Mouse (Mus musculus) 3134 (cell line): ENCODE measurements around the gene B3gnt3.
"Not testable (repeated sequence)": the region's sequence is repeated elsewhere in the genome, so short reads cannot be mapped to it uniquely, and the experiment has no call there.

Source experiments
- DNase-seq: peaks from one replicate; pipeline ENCODE4 v3.0.0-alpha.2; 2011; ENCODE audit warnings: low spot score; ENCODE audit not compliant: insufficient read length; ENCODE audit errors: extremely low read depth

The B3gnt3 gene

GRCm38 (mm10) chr8:71715531-71715930 lies 13.9 kb upstream of the B3gnt3 start:
- DNase-seq = no peak

- DNase-seq = no peak
These were observed 10.0 kb upstream of the B3gnt3 start for GRCm38 (mm10) chr8:71711574-71711973.

- no peak for DNase-seq
These were observed 8.3 kb upstream of the B3gnt3 start for GRCm38 (mm10) chr8:71709800-71710446.

- DNase-seq = no peak
These were observed 7.7 kb upstream of the B3gnt3 start for GRCm38 (mm10) chr8:71709134-71709799.

- DNase-seq = no peak
These were observed 6.3 kb upstream of the B3gnt3 start for GRCm38 (mm10) chr8:71707874-71708273.

- not testable (repeated sequence) for DNase-seq
These were observed 1.8 kb upstream of the B3gnt3 start for GRCm38 (mm10) chr8:71703400-71703799.

- DNase-seq = no peak
These were observed 1.3 kb upstream of the B3gnt3 start for GRCm38 (mm10) chr8:71702923-71703322.

- DNase-seq = no peak
These were observed 471 bp upstream of the B3gnt3 start for GRCm38 (mm10) chr8:71702087-71702432.

- no peak for DNase-seq
These were observed 908 bp downstream of the B3gnt3 start for GRCm38 (mm10) chr8:71700493-71701269.

GRCm38 (mm10) chr8:71695456-71695855 lies 6.1 kb downstream of the B3gnt3 start:
- not testable (repeated sequence) for DNase-seq

- no peak for DNase-seq
These were observed 8.2 kb downstream of the B3gnt3 start for GRCm38 (mm10) chr8:71693166-71694041.

GRCm38 (mm10) chr8:71692509-71692908 lies 9.1 kb downstream of the B3gnt3 start:
- DNase-seq = no peak

GRCm38 (mm10) chr8:71689028-71689427 lies 12.6 kb downstream of the B3gnt3 start, which contains the start of gene Insl3:
Gene Insl3 (plus strand): TSS chr8:71689214.
- no peak for DNase-seq

GRCm38 (mm10) chr8:71687616-71688015 lies 14.0 kb downstream of the B3gnt3 start:
- no peak for DNase-seq

GRCm38 (mm10) chr8:71686143-71686734 lies 15.3 kb downstream of the B3gnt3 start:
- DNase-seq = no peak

- no peak for DNase-seq
These were observed 16.0 kb downstream of the B3gnt3 start for GRCm38 (mm10) chr8:71685573-71685972.

- DNase-seq = no peak
These were observed 16.9 kb downstream of the B3gnt3 start for GRCm38 (mm10) chr8:71684701-71685100.

- no peak for DNase-seq
These were observed 18.8 kb downstream of the B3gnt3 start for GRCm38 (mm10) chr8:71682832-71683231.

GRCm38 (mm10) chr8:71681369-71681915 lies 20.1 kb downstream of the B3gnt3 start:
- no peak for DNase-seq

GRCm38 (mm10) chr8:71680471-71680870 lies 21.1 kb downstream of the B3gnt3 start:
- DNase-seq = no peak
